8 mouse cellular contexts compared by ENCODE assay signal in genomic region chr19:29102098-29102497, GRCm38 (mm10). TPM values are rescaled to one million over a fixed set of nuclear protein-coding genes. Genes with fewer than 3 reads are reported as not detected.
DNase-seq lines count a peak whose midpoint lies in the region; ATAC-seq and TF ChIP-seq lines count a peak whose summit lies in the region.

No protein-coding gene starts in this region.

- no peaks in the 10 kb centered on the region for H3K27me3 ChIP-seq in hindbrain, embryonic 16.5 days (replicated peaks; ENCODE audit: control insufficient read depth, insufficient read depth, low read length)

- H3K4me2 ChIP-seq in hindbrain, embryonic 16.5 days (ENCODE audit: low read length) = peak overlapping the region; percentile 57

- WGBS in lung, adult 2 months = 13% methylated on average over 13 of the region's 13 CpGs
- 15% methylated on average over 13 of the region's 13 CpGs for WGBS in hindbrain, embryonic 16.5 days

- DNase-seq in lung, adult 2 months = no peak
- DNase-seq in lung, postnatal 14 days = no peak
- DNase-seq in c-Kit-positive CD71-positive TER-119-negative erythroid progenitor cells, embryonic 14.5 days (ENCODE audit: low read depth) = peak; percentile 19
- DNase-seq in naive thymus-derived CD4-positive, alpha-beta T cell, adult 2 months (ENCODE audit: low read depth) = peak; percentile 38
- no peak for DNase-seq in urinary bladder, adult 2 months (ENCODE audit: low spot score)
- DNase-seq in right cerebral cortex, postnatal 4 days = no peak

- H3K9me3 ChIP-seq in hindbrain, embryonic 16.5 days (ENCODE audit: control insufficient read depth, low read length) = no peaks in the 10 kb centered on the region

- peaks cover 4% of the 10 kb centered on the region; the same call in 1 of the 2 replicates for H3K4me1 ChIP-seq in lung, adult 2 months (ENCODE audit: control insufficient read depth, insufficient read depth, low read length)
- peaks cover 11% of the 10 kb centered on the region for H3K4me1 ChIP-seq in hindbrain, embryonic 16.5 days (ENCODE audit: control insufficient read depth, insufficient read depth, low read depth, low read length)

- peak overlapping the region; percentile 69 for H3K9ac ChIP-seq in hindbrain, embryonic 16.5 days (ENCODE audit: low read depth, low read length)

- H3K4me3 ChIP-seq in lung, adult 2 months (replicated peaks; ENCODE audit: extremely low read depth, low read depth, low read length) = peak overlapping the region; percentile 45
- H3K4me3 ChIP-seq in hindbrain, embryonic 16.5 days (ENCODE audit: low read length) = peak overlapping the region; percentile 61

- no peak for TF ChIP-seq CTCF in lung, adult 2 months (IDR thresholded peaks at IDR 0.05; ENCODE audit: insufficient read depth, low read length)

- no peak for ATAC-seq in hindbrain, embryonic 16.5 days
- ATAC-seq in megakaryocyte progenitor cell, adult 5-6 weeks (replicated peaks; ENCODE audit: poor library complexity) = no peak

- no peaks in the 10 kb centered on the region for H3K36me3 ChIP-seq in hindbrain, embryonic 16.5 days (ENCODE audit: control insufficient read depth, insufficient read depth, low read length)

- TF ChIP-seq POLR2A in lung, adult 2 months (IDR thresholded peaks at IDR 0.05; ENCODE audit: borderline replicate concordance, extremely low read depth, low read depth, low read length) = no peak

- H3K27ac ChIP-seq in hindbrain, embryonic 16.5 days (ENCODE audit: low read depth, low read length) = no peak overlapping the region

RNA-seq across cellular contexts. Expression of gene Rcl1, which starts 0.9 kb away (rescaled TPM):
- 12.3 and 14.1 TPM in 2 replicates for polyA plus RNA-seq in lung, adult 2 months (2012; rRNA removed)
- polyA plus RNA-seq in hindbrain, embryonic 16.5 days (2015; fragmentation: Nextera tagmentation; extraction: Ambion mirVana) = 39.1 and 42.2 TPM in 2 replicates
- 20.6 and 21.5 TPM in 2 replicates for polyA plus RNA-seq in urinary bladder, adult 2 months (2012; rRNA removed)
- 29.0 and 36.9 TPM in 2 replicates for total RNA-seq in megakaryocyte progenitor cell, adult 5-6 weeks (2015)
- total RNA-seq in megakaryocyte progenitor cell, adult 5-6 weeks (2017) = 55.3 and 76.6 TPM in 2 replicates

RNA-seq across cellular contexts. Expression of gene Ak3, which starts 54.3 kb away (rescaled TPM):
- polyA plus RNA-seq in lung, adult 2 months (2012; rRNA removed) = 69.3 and 73.6 TPM in 2 replicates
- 74.4 and 75.2 TPM in 2 replicates for polyA plus RNA-seq in hindbrain, embryonic 16.5 days (2015; fragmentation: Nextera tagmentation; extraction: Ambion mirVana)
- 96.5 and 118 TPM in 2 replicates for polyA plus RNA-seq in urinary bladder, adult 2 months (2012; rRNA removed)
- total RNA-seq in megakaryocyte progenitor cell, adult 5-6 weeks (2015) = 41.5 and 50.1 TPM in 2 replicates
- 22.3 and 29.4 TPM in 2 replicates for total RNA-seq in megakaryocyte progenitor cell, adult 5-6 weeks (2017)

Comparison
In these comparisons a context has a peak if more than half of its experiments do, and no peak if none do; other contexts are left out.
1. DNase-seq: peak in c-Kit-positive CD71-positive TER-119-negative erythroid progenitor cells, embryonic 14.5 days (single experiment) and naive thymus-derived CD4-positive, alpha-beta T cell, adult 2 months (single experiment); none in lung, adult 2 months (single experiment), lung, postnatal 14 days (single experiment), urinary bladder, adult 2 months (single experiment) and right cerebral cortex, postnatal 4 days (single experiment).